Mouse (Mus musculus) midbrain, embryonic 12.5 days (tissue): ENCODE measurements around the gene Gm5148. TPM values are rescaled to one million over a fixed set of nuclear protein-coding genes. Genes with fewer than 3 reads are reported as not detected.

Source experiments
- ATAC-seq: fragments of 200-750 bp; cut with Nextera tagmentation; 2 replicates; pipeline ENCODE4 v1.8.0; 2017; ENCODE audit warnings: low read depth, moderate TSS enrichment, moderate library complexity; ENCODE audit not compliant: low FRiP score
- H3K27ac ChIP-seq: fragments of 300-500 bp; sonication (generic); replicated peaks from 2 replicates; pipeline ENCODE4 v1.5.1; 2016; ENCODE audit warnings: mild to moderate bottlenecking
- H3K27me3 ChIP-seq: fragments of 300-500 bp; sonication (generic); 2 replicates; pipeline ENCODE4 v1.6.1; 2016; ENCODE audit warnings: mild to moderate bottlenecking
- H3K36me3 ChIP-seq: fragments of 300-500 bp; sonication (generic); 2 replicates; pipeline ENCODE4 v1.6.1; 2016
- H3K4me1 ChIP-seq: fragments of 300-500 bp; sonication (generic); 2 replicates; pipeline ENCODE4 v1.6.1; 2016
- H3K4me2 ChIP-seq: fragments of 300-500 bp; sonication (generic); replicated peaks from 2 replicates; pipeline ENCODE4 v1.6.1; 2016; ENCODE audit warnings: mild to moderate bottlenecking, moderate library complexity
- H3K4me3 ChIP-seq: fragments of 300-500 bp; sonication (generic); 2 replicates; pipeline ENCODE4 v1.5.1; 2016; ENCODE audit warnings: mild to moderate bottlenecking
- H3K9ac ChIP-seq: fragments of 300-500 bp; sonication (generic); replicated peaks from 2 replicates; pipeline ENCODE4 v1.6.1; 2016; ENCODE audit warnings: mild to moderate bottlenecking, moderate library complexity
- H3K9me3 ChIP-seq: fragments of 300-500 bp; sonication (generic); 2 replicates; pipeline ENCODE4 v1.6.1; 2016; ENCODE audit warnings: mild to moderate bottlenecking
- WGBS: fragments of 180-500 bp; shearing (Covaris S2); methylation state at CpG from one replicate; pipeline ENCODE4 v1.1.7; 2016; 5-methylcytosine and 5-hydroxymethylcytosine counted together
- polyA plus RNA-seq: library from polyadenylated mRNA; unstranded; fragments of >200 nt; fragmentation: Nextera tagmentation; extraction: Ambion mirVana; gene quantifications from 2 replicates; pipeline ENCODE4 v1.2.1, GENCODE M21; 2016

Gm5148 gene
- polyA plus RNA-seq, 1 experiment from 2014 or later: 3.3 TPM

DNA sequence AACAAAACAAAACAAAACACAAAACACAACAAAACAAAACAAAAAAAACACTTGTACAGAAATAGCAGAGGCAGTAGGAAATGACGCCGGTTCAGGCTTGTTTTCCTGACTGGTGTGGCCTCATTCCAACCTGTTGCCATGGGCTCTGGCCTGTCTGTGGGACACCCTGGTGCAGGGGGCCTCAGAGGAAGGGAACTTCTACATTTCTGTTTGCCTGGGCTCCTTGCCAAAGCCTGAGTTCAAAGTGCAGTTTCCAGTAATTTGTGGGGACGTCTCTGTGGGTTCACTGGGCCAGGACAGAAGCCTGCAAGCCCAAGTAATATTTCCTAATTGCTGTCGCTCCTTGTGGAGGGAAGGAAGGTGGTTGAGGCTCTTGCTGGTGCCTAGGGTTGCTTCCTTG is 4.9 kb upstream of the Gm5148 start:
- no peak overlapping the region for H3K9ac ChIP-seq
- peaks cover 23% of the 10 kb centered on the region for H3K27me3 ChIP-seq
- H3K4me2 ChIP-seq: no peak overlapping the region
- H3K9me3 ChIP-seq: no peaks in the 10 kb centered on the region
- peaks cover 5% of the 10 kb centered on the region for H3K4me1 ChIP-seq
- no peaks in the 10 kb centered on the region for H3K36me3 ChIP-seq
- H3K4me3 ChIP-seq: no peak overlapping the region
- WGBS: 66% methylated on average over 4 of the region's 4 CpGs
- H3K27ac ChIP-seq: peak overlapping the region; percentile 12; the same call in 1 of the 2 replicates
- ATAC-seq: no peak

DNA sequence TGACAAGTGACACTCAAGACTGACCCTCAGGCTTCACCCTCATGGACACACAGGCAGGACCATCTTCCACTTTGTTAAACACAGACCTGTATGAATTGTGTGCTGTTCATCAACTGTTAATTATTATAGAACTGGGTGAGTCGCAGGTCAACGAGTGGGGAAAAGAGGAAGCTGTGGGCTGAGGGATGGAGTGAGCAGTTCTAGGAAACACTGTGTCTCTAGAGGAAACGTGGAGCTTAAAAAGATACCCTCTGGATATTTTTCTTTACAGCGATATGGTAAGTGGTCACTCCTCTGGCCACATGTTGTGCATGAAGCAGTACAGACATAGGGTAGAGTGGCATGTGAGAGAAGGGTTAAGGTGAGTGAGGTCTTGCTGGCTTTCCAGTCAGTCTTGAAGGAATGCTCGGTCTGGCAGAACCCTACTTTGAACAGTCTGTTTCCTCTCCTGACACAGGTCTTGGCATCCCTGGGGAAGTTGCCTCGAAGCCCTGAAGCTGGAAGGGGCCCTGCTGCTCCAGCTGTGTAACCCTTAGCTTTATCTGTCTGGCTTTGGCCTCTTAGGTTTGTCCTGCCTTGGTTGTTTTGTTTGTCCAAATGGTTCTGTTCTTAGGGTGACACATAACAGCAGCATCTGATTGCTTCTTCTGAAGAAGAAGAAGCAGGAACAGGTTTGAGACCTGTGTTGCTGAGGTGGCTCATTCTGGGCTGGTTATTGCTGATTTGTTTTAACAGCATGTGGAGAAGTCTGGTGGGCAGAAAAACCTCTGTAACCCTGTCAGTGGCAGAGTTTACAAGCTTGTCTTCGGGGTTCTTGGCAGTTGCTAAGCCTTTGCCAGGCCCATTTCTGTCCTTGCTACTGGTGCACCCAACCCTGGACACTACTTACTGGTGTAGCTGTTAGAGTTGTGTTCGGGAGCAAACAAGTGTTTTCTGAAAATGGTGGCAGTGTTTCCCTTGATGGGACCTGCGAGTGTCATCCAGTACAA is 4.1 kb upstream of the Gm5148 start:
- H3K27ac ChIP-seq: no peak overlapping the region
- H3K4me1 ChIP-seq: peaks cover 12% of the 10 kb centered on the region
- no peak overlapping the region for H3K9ac ChIP-seq
- H3K36me3 ChIP-seq: no peaks in the 10 kb centered on the region
- WGBS: 81% methylated on average over 9 of the region's 9 CpGs
- H3K4me2 ChIP-seq: no peak overlapping the region
- no peak overlapping the region for H3K4me3 ChIP-seq
- ATAC-seq: no peak
- no peaks in the 10 kb centered on the region for H3K9me3 ChIP-seq
- H3K27me3 ChIP-seq: peaks cover 23% of the 10 kb centered on the region

DNA sequence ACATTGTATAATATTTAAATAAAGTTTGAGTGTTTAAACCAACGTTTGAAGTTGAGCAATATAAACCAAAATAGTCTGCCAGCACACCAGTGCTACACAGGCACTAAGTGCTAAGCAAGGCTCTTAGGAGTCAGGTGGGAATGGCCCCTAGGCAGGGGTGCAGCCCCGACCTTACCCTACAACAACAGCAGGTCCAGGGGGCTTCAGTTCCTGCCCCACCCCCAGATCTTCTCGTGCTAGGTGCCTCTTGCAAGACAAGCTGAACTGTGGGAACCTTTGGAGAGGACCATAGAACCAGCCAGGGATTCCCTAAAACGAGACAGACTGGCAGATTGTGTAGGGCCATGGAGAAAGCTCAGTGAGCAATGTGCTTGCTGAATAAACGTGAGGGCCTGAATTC is 3.1 kb upstream of the Gm5148 start:
- H3K4me2 ChIP-seq: no peak overlapping the region
- H3K9me3 ChIP-seq: no peaks in the 10 kb centered on the region
- peaks cover 22% of the 10 kb centered on the region for H3K4me1 ChIP-seq
- no peak overlapping the region for H3K27ac ChIP-seq
- H3K27me3 ChIP-seq: peaks cover 31% of the 10 kb centered on the region
- no peak for ATAC-seq
- no peaks in the 10 kb centered on the region for H3K36me3 ChIP-seq
- H3K4me3 ChIP-seq: no peak overlapping the region
- 82% methylated on average over 5 of the region's 5 CpGs for WGBS
- H3K9ac ChIP-seq: no peak overlapping the region

DNA sequence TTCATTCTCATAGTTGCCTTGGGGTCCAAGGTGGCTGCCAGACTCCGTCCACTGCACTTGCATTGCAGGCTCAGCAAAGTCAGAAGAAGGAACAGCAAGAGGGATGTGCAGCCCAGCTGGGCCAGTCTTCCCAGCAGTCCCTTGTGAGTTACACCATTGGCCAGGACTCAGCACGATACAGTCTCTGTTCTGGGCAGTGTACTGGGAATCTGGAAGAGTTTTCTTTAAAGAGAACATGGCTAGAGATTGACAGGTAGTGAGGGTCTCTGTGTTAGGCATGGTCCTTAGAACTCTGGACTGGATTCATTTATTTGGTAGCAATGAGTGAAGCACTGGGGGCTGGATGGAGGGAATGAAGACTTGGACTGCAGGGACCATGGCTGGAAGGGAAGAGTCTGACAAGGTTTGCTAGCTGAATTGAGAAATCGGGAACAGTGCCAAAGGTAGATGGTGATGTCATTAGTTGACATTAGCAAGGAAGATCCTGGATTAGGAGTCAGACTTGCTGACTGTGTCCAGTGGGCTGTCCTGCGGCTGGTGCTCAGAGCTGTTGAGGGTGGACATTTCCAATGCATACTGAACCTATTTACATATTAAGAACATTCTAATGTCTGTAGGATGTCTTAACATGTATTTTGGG is 2.3 kb upstream of the Gm5148 start:
- Histone ChIP-seq H3K27me3 (peaks cover 38% of the 10 kb centered on the region), H3K9ac (no peak overlapping the region)
- 89% methylated on average over 4 of the region's 4 CpGs for WGBS

GRCm38 (mm10) chr3:37724946-37725735 is 851 bp upstream of the Gm5148 start:
- no peak for ATAC-seq
- Histone ChIP-seq H3K27me3 (peaks cover 44% of the 10 kb centered on the region), H3K4me1 (peaks cover 22% of the 10 kb centered on the region), H3K9ac (no peak overlapping the region), H3K4me2 (no peak overlapping the region), H3K9me3 (no peaks in the 10 kb centered on the region), H3K4me3 (no peak overlapping the region), H3K36me3 (no peaks in the 10 kb centered on the region), H3K27ac (no peak overlapping the region)
- whole genome bisulfite sequencing: 87% methylated on average over 6 of the region's 6 CpGs

More for the DNA sequence above, 2.3 kb upstream of the Gm5148 start:
- Histone ChIP-seq H3K27ac (no peak overlapping the region), H3K9me3 (no peaks in the 10 kb centered on the region), H3K36me3 (no peaks in the 10 kb centered on the region), H3K4me1 (peaks cover 22% of the 10 kb centered on the region), H3K4me2 (no peak overlapping the region), H3K4me3 (no peak overlapping the region)
- ATAC-seq: no peak

GRCm38 (mm10) chr3:37723662-37724170 is 574 bp downstream of the Gm5148 start:
- peak overlapping the region; percentile 44 for H3K4me3 ChIP-seq
- H3K4me1 ChIP-seq: peaks cover 22% of the 10 kb centered on the region
- under 1% methylated on average over 17 of the region's 17 CpGs for WGBS
- H3K27me3 ChIP-seq: peaks cover 44% of the 10 kb centered on the region
- peak overlapping the region; percentile 50 for H3K9ac ChIP-seq
- H3K27ac ChIP-seq: peak overlapping the region; percentile 50
- H3K4me2 ChIP-seq: peak overlapping the region; percentile 71
- no peaks in the 10 kb centered on the region for H3K9me3 ChIP-seq
- peak; percentile 79 for ATAC-seq
- no peaks in the 10 kb centered on the region for H3K36me3 ChIP-seq

- Histone ChIP-seq H3K9ac (peak overlapping the region; percentile 50; the same call in 1 of the 2 replicates), H3K27me3 (peaks cover 44% of the 10 kb centered on the region), H3K4me2 (peak overlapping the region; percentile 71), H3K36me3 (no peaks in the 10 kb centered on the region), H3K9me3 (no peaks in the 10 kb centered on the region), H3K4me3 (peak overlapping the region; percentile 44), H3K27ac (peak overlapping the region; percentile 50), H3K4me1 (peaks cover 22% of the 10 kb centered on the region)
- WGBS: 9% methylated on average over 11 of the region's 11 CpGs
- no peak for ATAC-seq
These were observed 1.2 kb downstream of the Gm5148 start for GRCm38 (mm10) chr3:37723061-37723521.

DNA sequence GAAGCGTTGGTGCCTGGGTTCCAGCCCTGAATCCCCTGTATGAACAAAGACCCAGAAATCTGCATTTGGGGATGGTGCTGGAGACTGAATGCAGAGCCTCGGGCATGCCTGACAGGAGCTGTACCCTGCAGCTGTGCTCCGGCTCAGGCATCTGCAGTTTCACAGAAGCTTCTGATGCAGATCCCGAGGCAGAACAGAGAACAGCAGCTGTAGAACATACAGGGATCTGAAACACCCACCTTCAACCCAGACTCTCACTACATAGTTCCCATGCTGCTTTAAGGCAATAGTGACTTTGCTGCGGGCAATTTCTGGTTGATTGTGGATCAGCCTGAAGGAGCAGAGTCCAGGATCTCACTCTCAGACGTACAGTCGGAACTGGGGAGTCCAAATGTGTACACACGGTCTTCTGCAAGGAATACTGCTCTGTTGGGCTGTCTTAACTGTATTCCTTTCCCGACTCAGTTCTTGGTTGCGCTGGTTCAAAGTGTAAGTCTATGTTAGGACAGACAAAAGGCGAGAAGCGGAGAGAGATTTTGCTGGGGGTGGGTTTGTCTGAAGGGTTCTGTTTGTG is 1.7 kb downstream of the Gm5148 start:
- peaks cover 44% of the 10 kb centered on the region for H3K27me3 ChIP-seq
- WGBS: 51% methylated on average over 12 of the region's 12 CpGs

GRCm38 (mm10) chr3:37716992-37717391 is 7.3 kb downstream of the Gm5148 start:
- Histone ChIP-seq H3K27ac (no peak overlapping the region), H3K9me3 (no peaks in the 10 kb centered on the region), H3K4me1 (0 out of 2 replicates have a peak, but pooled peaks cover 6% of the 10 kb centered on the region), H3K36me3 (no peaks in the 10 kb centered on the region), H3K4me3 (no peak overlapping the region), H3K9ac (no peak overlapping the region), H3K4me2 (no peak overlapping the region), H3K27me3 (peaks cover 10% of the 10 kb centered on the region; the same call in 1 of the 2 replicates)
- WGBS: 89% methylated on average over 2 of the region's 2 CpGs
- ATAC-seq: no peak

More for the DNA sequence above, 1.7 kb downstream of the Gm5148 start:
- Histone ChIP-seq H3K4me1 (peaks cover 22% of the 10 kb centered on the region), H3K4me2 (peak overlapping the region; percentile 71), H3K9ac (0 out of 2 replicates have a peak overlapping the region, but pooled peaks have one; percentile 50), H3K27ac (peak overlapping the region; percentile 50; the same call in 1 of the 2 replicates), H3K4me3 (no peak overlapping the region), H3K9me3 (no peaks in the 10 kb centered on the region), H3K36me3 (no peaks in the 10 kb centered on the region)
- no peak for ATAC-seq

GRCm38 (mm10) chr3:37715734-37716133 is 8.6 kb downstream of the Gm5148 start:
- no peaks in the 10 kb centered on the region for H3K9me3 ChIP-seq
- no peaks in the 10 kb centered on the region for H3K36me3 ChIP-seq
- WGBS: 85% methylated on average over 7 of the region's 7 CpGs

GRCm38 (mm10) chr3:37712501-37712900 is 11.8 kb downstream of the Gm5148 start:
- Histone ChIP-seq H3K9me3 (no peaks in the 10 kb centered on the region), H3K4me1 (0 out of 2 replicates have a peak, but pooled peaks cover 6% of the 10 kb centered on the region), H3K4me3 (no peak overlapping the region), H3K4me2 (no peak overlapping the region), H3K27ac (no peak overlapping the region), H3K27me3 (no peaks in the 10 kb centered on the region), H3K36me3 (no peaks in the 10 kb centered on the region), H3K9ac (no peak overlapping the region)
- no peak for ATAC-seq
- WGBS: 75% methylated on average over 9 of the region's 9 CpGs

More at GRCm38 (mm10) chr3:37715734-37716133, 8.6 kb downstream of the Gm5148 start:
- Histone ChIP-seq H3K4me2 (no peak overlapping the region), H3K4me1 (0 out of 2 replicates have a peak, but pooled peaks cover 6% of the 10 kb centered on the region), H3K27ac (no peak overlapping the region), H3K9ac (no peak overlapping the region), H3K27me3 (peaks cover 5% of the 10 kb centered on the region; the same call in 1 of the 2 replicates), H3K4me3 (no peak overlapping the region)
- ATAC-seq: no peak
